Mouse (Mus musculus): Measurements from ENCODE around the gene Ttll3.

Gene Ttll3

GRCm38 (mm10) chr6:113441147-113441680 lies 52.2 kb downstream of the Ttll3 start:
- in situ Hi-C loops (cut with MboI; ENCODE audit: low pct_unique_long_range_greater_than_20kb in 1 of 2, low sequenced_read_pairs in 2 of 2, unreplicated experiment in 1 of 2): no loop called here

- in situ Hi-C loops (cut with MboI; ENCODE audit: low pct_unique_long_range_greater_than_20kb in 1 of 2, low sequenced_read_pairs in 2 of 2, unreplicated experiment in 1 of 2): no loop called here
Observed at GRCm38 (mm10) chr6:113442087-113442441, 53.0 kb downstream of the Ttll3 start.

- in situ Hi-C loops (cut with MboI; ENCODE audit: low pct_unique_long_range_greater_than_20kb in 1 of 2, low sequenced_read_pairs in 2 of 2, unreplicated experiment in 1 of 2): no loop called here
Observed at GRCm38 (mm10) chr6:113442442-113443090, 53.5 kb downstream of the Ttll3 start, which contains the start of gene Jagn1. Jagn1 (plus strand) TSS chr6:113442569.

- in situ Hi-C loops (cut with MboI; ENCODE audit: low pct_unique_long_range_greater_than_20kb in 1 of 2, low sequenced_read_pairs in 2 of 2, unreplicated experiment in 1 of 2): no loop called here
Observed at GRCm38 (mm10) chr6:113443091-113443490, 54.0 kb downstream of the Ttll3 start.

GRCm38 (mm10) chr6:113444207-113444965 lies 55.3 kb downstream of the Ttll3 start:
- in situ Hi-C loops (cut with MboI; ENCODE audit: low pct_unique_long_range_greater_than_20kb in 1 of 2, low sequenced_read_pairs in 2 of 2, unreplicated experiment in 1 of 2): no loop called here

- in situ Hi-C loops (cut with MboI; ENCODE audit: low pct_unique_long_range_greater_than_20kb in 1 of 2, low sequenced_read_pairs in 2 of 2, unreplicated experiment in 1 of 2): no loop called here
Observed at GRCm38 (mm10) chr6:113447639-113448038, 58.6 kb downstream of the Ttll3 start.

- in situ Hi-C loops (cut with MboI; ENCODE audit: low pct_unique_long_range_greater_than_20kb in 1 of 2, low sequenced_read_pairs in 2 of 2, unreplicated experiment in 1 of 2): no loop called here
Observed at GRCm38 (mm10) chr6:113451839-113452238, 62.8 kb downstream of the Ttll3 start.

GRCm38 (mm10) chr6:113455007-113455406 lies 65.9 kb downstream of the Ttll3 start:
- in situ Hi-C loops (cut with MboI; ENCODE audit: low pct_unique_long_range_greater_than_20kb in 1 of 2, low sequenced_read_pairs in 2 of 2, unreplicated experiment in 1 of 2): no loop called here

- in situ Hi-C loops (cut with MboI; ENCODE audit: low pct_unique_long_range_greater_than_20kb in 1 of 2, low sequenced_read_pairs in 2 of 2, unreplicated experiment in 1 of 2): no loop called here
Observed at GRCm38 (mm10) chr6:113457952-113458534, 69.0 kb downstream of the Ttll3 start, which contains the start of gene Il17re. Il17re (plus strand) TSS chr6:113458484.

- in situ Hi-C loops (cut with MboI; ENCODE audit: low pct_unique_long_range_greater_than_20kb in 1 of 2, low sequenced_read_pairs in 2 of 2, unreplicated experiment in 1 of 2): no loop called here
Observed at GRCm38 (mm10) chr6:113458635-113459034, 69.6 kb downstream of the Ttll3 start.

- in situ Hi-C loops (cut with MboI; ENCODE audit: low pct_unique_long_range_greater_than_20kb in 1 of 2, low sequenced_read_pairs in 2 of 2, unreplicated experiment in 1 of 2): no loop called here
Observed at GRCm38 (mm10) chr6:113464040-113464439, 75.0 kb downstream of the Ttll3 start.
